Mouse (Mus musculus) stomach, embryonic 16.5 days (tissue): ENCODE results near the gene Dolk. TPM values are rescaled to one million over a fixed set of nuclear protein-coding genes. Genes with fewer than 3 reads are reported as not detected.
A peak's percentile ranks its signal among the peaks of the same experiment; 100 is the strongest.

ENCODE experiments used
- ATAC-seq: fragments of 200-750 bp; cut with Nextera tagmentation; 2 replicates; pipeline ENCODE4 v1.8.0; 2017; ENCODE audit warnings: moderate number of reproducible peaks, moderate TSS enrichment; ENCODE audit not compliant: insufficient read depth, low FRiP score
- H3K27ac ChIP-seq: fragments of 300-500 bp; sonication (generic); 2 replicates; pipeline ENCODE4 v1.5.1; 2014; ENCODE audit warnings: low read length
- H3K27me3 ChIP-seq: fragments of 300-500 bp; sonication (generic); 2 replicates; pipeline ENCODE4 v1.6.1; 2014; ENCODE audit warnings: low read length, control low read depth, mixed read lengths; ENCODE audit not compliant: control insufficient read depth, insufficient read depth
- H3K36me3 ChIP-seq: fragments of 300-500 bp; sonication (generic); 2 replicates; pipeline ENCODE4 v1.6.1; 2014; ENCODE audit warnings: low read length; ENCODE audit not compliant: control insufficient read depth, insufficient read depth
- H3K4me1 ChIP-seq: fragments of 300-500 bp; sonication (generic); 2 replicates; pipeline ENCODE4 v1.6.1; 2014; ENCODE audit warnings: low read length, control low read depth, mixed read lengths; ENCODE audit not compliant: control insufficient read depth, insufficient read depth
- H3K4me2 ChIP-seq: fragments of 300-500 bp; sonication (generic); 2 replicates; pipeline ENCODE4 v1.6.1; 2014; ENCODE audit warnings: low read depth, low read length, mixed read lengths
- H3K4me3 ChIP-seq: fragments of 300-500 bp; sonication (generic); replicated peaks from 2 replicates; pipeline ENCODE4 v1.5.1; 2014; ENCODE audit warnings: mild to moderate bottlenecking, low read length
- H3K9ac ChIP-seq: fragments of 300-500 bp; sonication (generic); 2 replicates; pipeline ENCODE4 v1.6.1; 2014; ENCODE audit warnings: low read length
- H3K9me3 ChIP-seq: fragments of 300-500 bp; sonication (generic); replicated peaks from 2 replicates; pipeline ENCODE4 v1.6.1; 2016; ENCODE audit warnings: low read length, control low read depth; ENCODE audit not compliant: control insufficient read depth
- WGBS: fragments of 180-500 bp; shearing (Covaris S2); extraction: QIAGEN DNeasy Blood & Tissue Kit; methylation state at CpG from one replicate; pipeline ENCODE4 v1.1.7; 2014; 5-methylcytosine and 5-hydroxymethylcytosine counted together
- polyA plus RNA-seq: library from polyadenylated mRNA; unstranded; fragments of >200 nt; fragmentation: Nextera tagmentation; extraction: Ambion mirVana; gene quantifications from 2 replicates; pipeline ENCODE4 v1.2.1, GENCODE M21; 2015

The Dolk gene
- polyA plus RNA-seq, 1 experiment from 2014 or later, result 34.0 TPM

GRCm38 (mm10) chr2:30311481-30311880, 25.3 kb upstream of the Dolk start:
- Histone ChIP-seq H3K4me2 (no peak overlapping the region), H3K27ac (no peak overlapping the region), H3K9ac (no peak overlapping the region), H3K4me3 (no peak overlapping the region), H3K36me3 (peaks cover 31% of the 10 kb centered on the region; the same call in 1 of the 2 replicates), H3K27me3 (no peaks in the 10 kb centered on the region), H3K4me1 (no peaks in the 10 kb centered on the region), H3K9me3 (no peaks in the 10 kb centered on the region)
- no peak for ATAC-seq
- 87% methylated on average over 2 of the region's 2 CpGs for WGBS

- peaks cover 16% of the 10 kb centered on the region; the same call in 1 of the 2 replicates for H3K36me3 ChIP-seq
- WGBS, result 83% methylated on average over 3 of the region's 3 CpGs
Observed at GRCm38 (mm10) chr2:30309351-30309750, 23.2 kb upstream of the Dolk start.

GRCm38 (mm10) chr2:30306087-30306486, 20.0 kb upstream of the Dolk start:
- H3K9ac ChIP-seq, result no peak overlapping the region
- no peaks in the 10 kb centered on the region for H3K27me3 ChIP-seq
- H3K9me3 ChIP-seq, result no peaks in the 10 kb centered on the region
- H3K36me3 ChIP-seq, result peaks cover 22% of the 10 kb centered on the region
- no peak overlapping the region for H3K4me2 ChIP-seq
- H3K4me1 ChIP-seq, result no peaks in the 10 kb centered on the region
- no peak overlapping the region for H3K27ac ChIP-seq
- peak; percentile 53; the same call in 1 of the 2 replicates for ATAC-seq
- WGBS, result 83% methylated on average over 7 of the region's 7 CpGs
- no peak overlapping the region for H3K4me3 ChIP-seq

More at GRCm38 (mm10) chr2:30309351-30309750, 23.2 kb upstream of the Dolk start:
- Histone ChIP-seq H3K9ac (no peak overlapping the region), H3K27me3 (no peaks in the 10 kb centered on the region), H3K4me2 (no peak overlapping the region), H3K9me3 (no peaks in the 10 kb centered on the region), H3K4me1 (no peaks in the 10 kb centered on the region), H3K27ac (no peak overlapping the region), H3K4me3 (no peak overlapping the region)
- no peak for ATAC-seq

- no peaks in the 10 kb centered on the region for H3K9me3 ChIP-seq
- H3K9ac ChIP-seq, result no peak overlapping the region
- H3K36me3 ChIP-seq, result peaks cover 23% of the 10 kb centered on the region
- ATAC-seq, result no peak
- H3K4me2 ChIP-seq, result no peak overlapping the region
- no peaks in the 10 kb centered on the region for H3K4me1 ChIP-seq
- 86% methylated on average over 5 of the region's 5 CpGs for WGBS
- H3K27me3 ChIP-seq, result no peaks in the 10 kb centered on the region
- no peak overlapping the region for H3K27ac ChIP-seq
- no peak overlapping the region for H3K4me3 ChIP-seq
Observed at GRCm38 (mm10) chr2:30299966-30300365, 13.8 kb upstream of the Dolk start.

GRCm38 (mm10) chr2:30299525-30299924, 13.4 kb upstream of the Dolk start:
- no peaks in the 10 kb centered on the region for H3K9me3 ChIP-seq
- 70% methylated on average over 3 of the region's 3 CpGs for WGBS
- ATAC-seq, result no peak
- H3K27me3 ChIP-seq, result no peaks in the 10 kb centered on the region
- H3K27ac ChIP-seq, result no peak overlapping the region
- H3K4me1 ChIP-seq, result no peaks in the 10 kb centered on the region
- no peak overlapping the region for H3K9ac ChIP-seq
- H3K36me3 ChIP-seq, result peaks cover 23% of the 10 kb centered on the region
- H3K4me2 ChIP-seq, result no peak overlapping the region
- no peak overlapping the region for H3K4me3 ChIP-seq

- H3K9ac ChIP-seq, result peak overlapping the region; percentile 94
- peaks cover 16% of the 10 kb centered on the region for H3K4me1 ChIP-seq
- under 1% methylated on average over 10 of the region's 10 CpGs for WGBS
- H3K36me3 ChIP-seq, result no peaks in the 10 kb centered on the region
- peak overlapping the region; percentile 78 for H3K27ac ChIP-seq
- H3K9me3 ChIP-seq, result no peaks in the 10 kb centered on the region
- no peak for ATAC-seq
- peak overlapping the region; percentile 83 for H3K4me2 ChIP-seq
- H3K27me3 ChIP-seq, result no peaks in the 10 kb centered on the region
- peak overlapping the region; percentile 98 for H3K4me3 ChIP-seq
Observed at GRCm38 (mm10) chr2:30287027-30287373, 866 bp upstream of the Dolk start.

- WGBS, result 10% methylated on average over 38 of the region's 38 CpGs
- no peaks in the 10 kb centered on the region for H3K36me3 ChIP-seq
- H3K27me3 ChIP-seq, result no peaks in the 10 kb centered on the region
- H3K4me2 ChIP-seq, result peak overlapping the region; percentile 97
- ATAC-seq, result peak; percentile 51
- H3K27ac ChIP-seq, result no peak overlapping the region; the same call in 1 of the 2 replicates
- H3K9ac ChIP-seq, result peak overlapping the region; percentile 94
- peaks cover 16% of the 10 kb centered on the region for H3K4me1 ChIP-seq
- no peaks in the 10 kb centered on the region for H3K9me3 ChIP-seq
- H3K4me3 ChIP-seq, result peak overlapping the region; percentile 98
Observed at GRCm38 (mm10) chr2:30285416-30286181, 535 bp downstream of the Dolk start.

- no peaks in the 10 kb centered on the region for H3K36me3 ChIP-seq
- peak overlapping the region; percentile 94 for H3K9ac ChIP-seq
- peaks cover 16% of the 10 kb centered on the region for H3K4me1 ChIP-seq
- H3K27me3 ChIP-seq, result no peaks in the 10 kb centered on the region
- no peaks in the 10 kb centered on the region for H3K9me3 ChIP-seq
- ATAC-seq, result no peak
- H3K27ac ChIP-seq, result no peak overlapping the region
- WGBS, result 92% methylated on average over 5 of the region's 5 CpGs
- peak overlapping the region; percentile 97 for H3K4me2 ChIP-seq
- H3K4me3 ChIP-seq, result peak overlapping the region; percentile 98
Observed at GRCm38 (mm10) chr2:30285004-30285403, 1.1 kb downstream of the Dolk start.

GRCm38 (mm10) chr2:30283193-30283592, 2.9 kb downstream of the Dolk start:
- no peak overlapping the region for H3K27ac ChIP-seq
- no peaks in the 10 kb centered on the region for H3K36me3 ChIP-seq
- WGBS, result 83% methylated on average over 2 of the region's 2 CpGs

More at GRCm38 (mm10) chr2:30283193-30283592, 2.9 kb downstream of the Dolk start:
- Histone ChIP-seq H3K27me3 (no peaks in the 10 kb centered on the region), H3K9ac (no peak overlapping the region), H3K4me1 (peaks cover 16% of the 10 kb centered on the region), H3K9me3 (no peaks in the 10 kb centered on the region), H3K4me2 (no peak overlapping the region), H3K4me3 (no peak overlapping the region)
- no peak for ATAC-seq
